ENCODE assay signal across 25 mouse cellular contexts in the genomic region with DNA sequence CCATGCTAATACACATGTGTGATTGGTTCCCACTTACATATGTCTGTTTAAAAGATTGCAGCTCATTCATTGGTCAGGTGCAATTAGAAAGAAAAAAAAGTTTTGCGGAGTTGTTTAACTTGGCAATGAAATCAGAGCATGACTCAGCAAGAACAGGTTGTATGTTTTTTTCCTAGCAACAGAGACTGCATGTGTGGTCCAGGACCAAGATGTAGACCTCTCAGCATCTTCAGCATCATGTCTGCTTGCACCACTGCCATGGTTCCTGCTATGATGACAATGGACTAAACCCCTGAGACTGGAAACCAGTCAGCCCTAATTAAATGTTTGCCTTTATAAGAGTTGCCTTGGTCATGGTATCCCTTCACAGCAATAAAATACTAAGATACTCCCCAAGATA.
A peak's percentile ranks its signal among the peaks of the same experiment; 100 is the strongest.
DNase-seq lines count a peak whose midpoint lies in the region; ATAC-seq lines count a peak whose summit lies in the region.
"Had no signal": no experiment of that assay in that cellular context is flagged by ENCODE, and none has a peak within 500 bp of the region (broad histone marks: within the 10 kb centered on the region; RNA-seq: fewer than 3 reads in every experiment).

No protein-coding gene starts in this region.

- H3K9me3 ChIP-seq in megakaryocyte, embryonic 14.5 days: peaks cover 13% of the 10 kb centered on the region; the same call in 1 of the 2 replicates
- no peaks in the 10 kb centered on the region for H3K9me3 ChIP-seq in limb, embryonic 10.5 days (replicated peaks)
- peaks cover 3% of the 10 kb centered on the region; the same call in 1 of the 2 replicates for H3K9me3 ChIP-seq in embryonic facial prominence, embryonic 10.5 days
- H3K9me3 ChIP-seq: embryonic facial prominence, embryonic 13.5 days; embryonic facial prominence, embryonic 15.5 days; forebrain, embryonic 10.5 days; forebrain, embryonic 12.5 days; G1E had no signal

- H3K4me3 ChIP-seq in megakaryocyte, embryonic 14.5 days (replicated peaks): peak overlapping the region; percentile 80
- no peak overlapping the region for H3K4me3 ChIP-seq in limb, embryonic 10.5 days
- H3K4me3 ChIP-seq in embryonic facial prominence, embryonic 10.5 days: no peak overlapping the region
- H3K4me3 ChIP-seq: embryonic facial prominence, embryonic 13.5 days; embryonic facial prominence, embryonic 15.5 days; erythroblast, embryonic 14.5 days; forebrain, embryonic 10.5 days; forebrain, embryonic 12.5 days had no signal

- no peak for ATAC-seq in megakaryocyte, adult 5-6 weeks (ENCODE audit: poor library complexity, severe bottlenecking)
- peak; percentile 37; the same call in 1 of the 2 replicates for ATAC-seq in megakaryocyte-erythroid progenitor cell, adult 5-6 weeks (replicated peaks; ENCODE audit: low FRiP score, low TSS enrichment, poor library complexity, severe bottlenecking)
- ATAC-seq: activated CD4-positive, CD25-positive, alpha-beta regulatory T cell, adult 4 months; CD4-positive, CD25-positive, alpha-beta regulatory T cell, adult 4 months; Patski had no signal

- H3K27me3 ChIP-seq in megakaryocyte, embryonic 14.5 days (replicated peaks): no peaks in the 10 kb centered on the region
- H3K27me3 ChIP-seq in limb, embryonic 10.5 days (ENCODE audit: low read depth, poor library complexity, severe bottlenecking): no peaks in the 10 kb centered on the region
- H3K27me3 ChIP-seq in embryonic facial prominence, embryonic 10.5 days (replicated peaks; ENCODE audit: low read depth, poor library complexity, severe bottlenecking): no peaks in the 10 kb centered on the region
- H3K27me3 ChIP-seq: CH12.LX; embryonic facial prominence, embryonic 13.5 days; embryonic facial prominence, embryonic 15.5 days; forebrain, embryonic 12.5 days; Patski had no signal

- peaks cover 20% of the 10 kb centered on the region for H3K36me3 ChIP-seq in megakaryocyte, embryonic 14.5 days (replicated peaks; ENCODE audit: low read length)
- no peaks in the 10 kb centered on the region for H3K36me3 ChIP-seq in limb, embryonic 10.5 days
- H3K36me3 ChIP-seq in embryonic facial prominence, embryonic 10.5 days (replicated peaks): no peaks in the 10 kb centered on the region
- H3K36me3 ChIP-seq: embryonic facial prominence, embryonic 13.5 days; embryonic facial prominence, embryonic 15.5 days; forebrain, embryonic 10.5 days; forebrain, embryonic 12.5 days; G1E had no signal

- DNase-seq in limb, embryonic 10.5 days (ENCODE audit: low spot score): peak; percentile 12
- no peak for DNase-seq in adrenal gland, postnatal 36 days
- no peak for DNase-seq in embryonic facial prominence, embryonic 10.5 days (ENCODE audit: low spot score)
- DNase-seq: adrenal gland, adult 8-10 months; adrenal gland, postnatal 14 days; B cell, adult 2 months; cerebellum, adult 11 months; cerebellum, adult 18-20 months; cerebellum, adult 8-10 months; cerebellum, adult 9-11 months; cerebellum, postnatal 14 days; cerebellum, postnatal 36 days had no signal

- peaks cover 19% of the 10 kb centered on the region for H3K4me1 ChIP-seq in megakaryocyte, embryonic 14.5 days
- H3K4me1 ChIP-seq in limb, embryonic 10.5 days: no peaks in the 10 kb centered on the region
- no peaks in the 10 kb centered on the region for H3K4me1 ChIP-seq in embryonic facial prominence, embryonic 10.5 days
- H3K4me1 ChIP-seq: embryonic facial prominence, embryonic 13.5 days; embryonic facial prominence, embryonic 15.5 days; forebrain, embryonic 10.5 days; forebrain, embryonic 12.5 days had no signal

- H3K27ac ChIP-seq in limb, embryonic 10.5 days: no peak overlapping the region
- no peak overlapping the region for H3K27ac ChIP-seq in embryonic facial prominence, embryonic 10.5 days (replicated peaks)
- H3K27ac ChIP-seq: embryonic facial prominence, embryonic 13.5 days; embryonic facial prominence, embryonic 15.5 days; forebrain, embryonic 10.5 days; forebrain, embryonic 12.5 days had no signal

- WGBS in limb, embryonic 10.5 days: 97% methylated on average over 1 of the region's 1 CpGs
- 92% methylated on average over 1 of the region's 1 CpGs for WGBS in embryonic facial prominence, embryonic 10.5 days
